In genomic region chr15:84133440-84133839, GRCm38 (mm10) we compare ENCODE assay signal across 22 mouse cellular contexts. TPM values are rescaled to one million over a fixed set of nuclear protein-coding genes. Genes with fewer than 3 reads are reported as not detected.
DNase-seq lines count a peak whose midpoint lies in the region; ATAC-seq lines count a peak whose summit lies in the region.
"Had no signal": no experiment of that assay in that cellular context is flagged by ENCODE, and none has a peak within 500 bp of the region (broad histone marks: within the 10 kb centered on the region; RNA-seq: fewer than 3 reads in every experiment).

No protein-coding gene starts in this region.

- WGBS in heart, embryonic 16.5 days: 40% methylated on average over 4 of the region's 4 CpGs
- WGBS in midbrain, embryonic 16.5 days: 81% methylated on average over 4 of the region's 4 CpGs

- no peak overlapping the region for H3K9ac ChIP-seq in heart, embryonic 16.5 days (ENCODE audit: low read length)
- H3K9ac ChIP-seq in midbrain, embryonic 16.5 days (ENCODE audit: low read depth, low read length): no peak overlapping the region
- H3K9ac ChIP-seq: embryonic facial prominence, embryonic 15.5 days; hindbrain, embryonic 12.5 days; intestine, embryonic 15.5 days; lung, embryonic 15.5 days had no signal

- no peak overlapping the region for H3K4me2 ChIP-seq in heart, embryonic 16.5 days (ENCODE audit: low read depth, low read length)
- H3K4me2 ChIP-seq in midbrain, embryonic 16.5 days (ENCODE audit: low read length): no peak overlapping the region
- H3K4me2 ChIP-seq: embryonic facial prominence, embryonic 15.5 days; hindbrain, embryonic 12.5 days; intestine, embryonic 15.5 days; lung, embryonic 15.5 days had no signal

- ATAC-seq in heart, embryonic 16.5 days (replicated peaks; ENCODE audit: extremely low read depth, insufficient read depth, low FRiP score): 0 out of 2 replicates have a peak, but pooled peaks have one; percentile 42
- no peak for ATAC-seq in midbrain, embryonic 16.5 days
- ATAC-seq: intestine, embryonic 15.5 days had no signal

- H3K36me3 ChIP-seq in heart, embryonic 16.5 days (ENCODE audit: control insufficient read depth, insufficient read depth): no peaks in the 10 kb centered on the region
- no peaks in the 10 kb centered on the region for H3K36me3 ChIP-seq in midbrain, embryonic 16.5 days (ENCODE audit: control insufficient read depth, insufficient read depth, low read length)
- H3K36me3 ChIP-seq: embryonic facial prominence, embryonic 15.5 days; hindbrain, embryonic 12.5 days; intestine, embryonic 15.5 days; lung, embryonic 15.5 days had no signal

- H3K4me1 ChIP-seq in heart, embryonic 16.5 days (ENCODE audit: control insufficient read depth, insufficient read depth, low read length): peaks cover 11% of the 10 kb centered on the region
- no peaks in the 10 kb centered on the region; the same call in 1 of the 2 replicates for H3K4me1 ChIP-seq in midbrain, embryonic 16.5 days (ENCODE audit: control insufficient read depth, insufficient read depth, low read length)
- H3K4me1 ChIP-seq: embryonic facial prominence, embryonic 15.5 days; intestine, embryonic 15.5 days; lung, embryonic 15.5 days had no signal

- no peaks in the 10 kb centered on the region for H3K27me3 ChIP-seq in heart, embryonic 16.5 days (ENCODE audit: control insufficient read depth, insufficient read depth, low read length)
- no peaks in the 10 kb centered on the region for H3K27me3 ChIP-seq in midbrain, embryonic 16.5 days (ENCODE audit: control insufficient read depth, insufficient read depth, low read depth, low read length)
- H3K27me3 ChIP-seq: embryonic facial prominence, embryonic 15.5 days; hindbrain, embryonic 12.5 days; intestine, embryonic 15.5 days; lung, embryonic 15.5 days had no signal

- 0 out of 2 replicates have a peak overlapping the region, but pooled peaks have one; percentile 13 for H3K27ac ChIP-seq in heart, embryonic 16.5 days (ENCODE audit: low read length)
- no peak overlapping the region for H3K27ac ChIP-seq in midbrain, embryonic 16.5 days (ENCODE audit: low read length)
- H3K27ac ChIP-seq: embryonic facial prominence, embryonic 15.5 days; hindbrain, embryonic 12.5 days; intestine, embryonic 15.5 days; kidney, postnatal 0 days; lung, embryonic 15.5 days had no signal

- no peak overlapping the region for H3K4me3 ChIP-seq in heart, embryonic 16.5 days (ENCODE audit: low read length)
- H3K4me3 ChIP-seq in midbrain, embryonic 16.5 days (ENCODE audit: low read depth, low read length): no peak overlapping the region
- H3K4me3 ChIP-seq: embryonic facial prominence, embryonic 15.5 days; hindbrain, embryonic 12.5 days; intestine, embryonic 15.5 days; lung, embryonic 15.5 days had no signal

- H3K9me3 ChIP-seq in heart, embryonic 16.5 days (replicated peaks; ENCODE audit: control insufficient read depth, low read length): peaks cover 5% of the 10 kb centered on the region
- no peaks in the 10 kb centered on the region for H3K9me3 ChIP-seq in midbrain, embryonic 16.5 days (replicated peaks; ENCODE audit: control insufficient read depth, low read length, poor library complexity, severe bottlenecking)
- H3K9me3 ChIP-seq: embryonic facial prominence, embryonic 15.5 days; hindbrain, embryonic 12.5 days; intestine, embryonic 15.5 days; lung, embryonic 15.5 days had no signal

- peak; percentile 34 for DNase-seq in adrenal gland, adult 2 months
- no peak for DNase-seq in adrenal gland, postnatal 4 days (ENCODE audit: low spot score in 2 of 2)
- peak; percentile 12 for DNase-seq in lung, postnatal 36 days
- DNase-seq in lung, postnatal 14 days: no peak
- DNase-seq in spleen, adult 12 weeks (ENCODE audit: low spot score): no peak
- DNase-seq in right cerebral cortex, postnatal 14 days: no peak
- DNase-seq: cerebellum, adult 8-10 months; liver; thymus, postnatal 14 days had no signal

RNA-seq across cellular contexts. Expression of gene Pnpla5, which starts 10.5 kb away (rescaled TPM):
- under 1 TPM in 1 of 2 experiments, not detected in 1; 0.12 TPM for total RNA-seq in adrenal gland, adult 2 months (2021)
- 0.06 and 0.19 TPM in 2 replicates for polyA plus RNA-seq in adrenal gland, adult 2 months (2012; rRNA removed)
- total RNA-seq in adrenal gland, postnatal 4 days (2021): not detected
- polyA plus RNA-seq in heart, embryonic 16.5 days (2015; fragmentation: Nextera tagmentation; extraction: Ambion mirVana): not detected in 2 replicates
- polyA plus RNA-seq in midbrain, embryonic 16.5 days (2015; fragmentation: Nextera tagmentation; extraction: Ambion mirVana): not detected in 2 replicates
- total RNA-seq: left cerebral cortex, postnatal 10 days; megakaryocyte-erythroid progenitor cell, adult 5-6 weeks had no signal
- polyA plus RNA-seq: embryonic facial prominence, embryonic 15.5 days; forebrain, embryonic 11.5 days; hindbrain, embryonic 12.5 days; intestine, embryonic 15.5 days; kidney, postnatal 0 days; lung, embryonic 15.5 days; neural tube, embryonic 14.5 days; spleen, adult 2 months; stomach, embryonic 16.5 days had no signal

RNA-seq across cellular contexts. Expression of gene Sult4a1, which starts 27.9 kb away (rescaled TPM):
- 1 to 10 TPM; 4.6 to 5.2 TPM for total RNA-seq in adrenal gland, adult 2 months (2021)
- polyA plus RNA-seq in adrenal gland, adult 2 months (2012; rRNA removed): 4.5 and 6.6 TPM in 2 replicates
- total RNA-seq in adrenal gland, postnatal 4 days (2021): 1 to 10 TPM; 6.0 to 10.0 TPM
- polyA plus RNA-seq in heart, embryonic 16.5 days (2015; fragmentation: Nextera tagmentation; extraction: Ambion mirVana): 0.42 and 0.72 TPM in 2 replicates
- 100.0 and 114 TPM in 2 replicates for polyA plus RNA-seq in midbrain, embryonic 16.5 days (2015; fragmentation: Nextera tagmentation; extraction: Ambion mirVana)
- total RNA-seq: megakaryocyte-erythroid progenitor cell, adult 5-6 weeks had no signal

RNA-seq across cellular contexts. Expression of gene Pnpla3, which starts 34.2 kb away (rescaled TPM):
- total RNA-seq in adrenal gland, adult 2 months (2021): 10 to 100 TPM; 46.4 to 65.3 TPM
- polyA plus RNA-seq in adrenal gland, adult 2 months (2012; rRNA removed): 178 and 239 TPM in 2 replicates
- 1 to 10 TPM; 4.0 to 5.5 TPM for total RNA-seq in adrenal gland, postnatal 4 days (2021)
- 0.51 and 0.71 TPM in 2 replicates for polyA plus RNA-seq in heart, embryonic 16.5 days (2015; fragmentation: Nextera tagmentation; extraction: Ambion mirVana)
- polyA plus RNA-seq in midbrain, embryonic 16.5 days (2015; fragmentation: Nextera tagmentation; extraction: Ambion mirVana): 7.0 and 7.1 TPM in 2 replicates
- total RNA-seq: megakaryocyte-erythroid progenitor cell, adult 5-6 weeks had no signal

RNA-seq across cellular contexts. Expression of gene Samm50, which starts 58.6 kb away (rescaled TPM):
- 100 to 1,000 TPM; 115 to 159 TPM for total RNA-seq in adrenal gland, adult 2 months (2021)
- polyA plus RNA-seq in adrenal gland, adult 2 months (2012; rRNA removed): 11.3 and 15.8 TPM in 2 replicates
- 100 to 1,000 TPM; 159 to 160 TPM for total RNA-seq in adrenal gland, postnatal 4 days (2021)
- polyA plus RNA-seq in heart, embryonic 16.5 days (2015; fragmentation: Nextera tagmentation; extraction: Ambion mirVana): 139 and 159 TPM in 2 replicates
- polyA plus RNA-seq in midbrain, embryonic 16.5 days (2015; fragmentation: Nextera tagmentation; extraction: Ambion mirVana): 90.6 and 93.8 TPM in 2 replicates

Comparison
In these comparisons a context has a peak if more than half of its experiments do, and no peak if none do; other contexts are left out.
1. DNase-seq: peak in adrenal gland, adult 2 months (single experiment) and lung, postnatal 36 days (single experiment); none in adrenal gland, postnatal 4 days (0 of 2), lung, postnatal 14 days (single experiment), spleen, adult 12 weeks (single experiment) and right cerebral cortex, postnatal 14 days (single experiment).
2. RNA of gene Sult4a1, which starts 27.9 kb away (polyA plus RNA-seq): 100.0 to 114 TPM in midbrain, embryonic 16.5 days; 4.5 to 6.6 TPM in adrenal gland, adult 2 months and 0.42 to 0.72 TPM in heart, embryonic 16.5 days; every median in the first group is over 10 times any median in the second.
3. RNA of gene Pnpla3, which starts 34.2 kb away (polyA plus RNA-seq): 178 to 239 TPM in adrenal gland, adult 2 months; 7.0 to 7.1 TPM in midbrain, embryonic 16.5 days and 0.51 to 0.71 TPM in heart, embryonic 16.5 days; every median in the first group is over 10 times any median in the second.